Mouse (Mus musculus) CH12.LX (cell line): ENCODE results near the gene Tex14.

ENCODE experiments used
- CTCF ChIP-seq, 2 experiments: IDR thresholded peaks in 1 of 2; conservative IDR thresholded peaks in 1 of 2; 2 replicates each; pipeline ENCODE4 v1.5.1; 2011 to 2012; ENCODE audit warnings: low read depth in 2 of 2, low read length in 2 of 2, improper control_type of control experiment in 1 of 2, inconsistent platforms in 1 of 2, mild to moderate bottlenecking in 1 of 2, moderate library complexity in 1 of 2
- EP300 ChIP-seq: IDR thresholded peaks from 2 replicates; pipeline ENCODE4 v1.6.1; 2011; ENCODE audit warnings: low read length, improper control_type of control experiment
- KAT2A ChIP-seq: IDR thresholded peaks from 2 replicates; pipeline ENCODE4 v1.6.1; 2012; ENCODE audit warnings: low read length, improper control_type of control experiment, inconsistent platforms; ENCODE audit not compliant: insufficient replicate concordance
- NRF1 ChIP-seq: IDR thresholded peaks from 2 replicates; pipeline ENCODE4 v1.6.1; 2014; ENCODE audit warnings: low read depth, mild to moderate bottlenecking, inconsistent platforms, low read length, improper control_type of control experiment, moderate library complexity
- POLR2A ChIP-seq: IDR thresholded peaks from 2 replicates; pipeline ENCODE4 v1.6.1; 2011; ENCODE audit warnings: low read depth, mild to moderate bottlenecking, improper control_type of control experiment, low read length
- USF1 ChIP-seq: IDR thresholded peaks from 2 replicates; pipeline ENCODE4 v1.6.1; 2014; ENCODE audit warnings: low read depth, mild to moderate bottlenecking, inconsistent platforms, low read length, improper control_type of control experiment
- ZMIZ1 ChIP-seq: IDR thresholded peaks from 2 replicates; pipeline ENCODE4 v1.6.1; 2012; ENCODE audit warnings: low read depth, mild to moderate bottlenecking, inconsistent platforms, low read length, improper control_type of control experiment

DNA sequence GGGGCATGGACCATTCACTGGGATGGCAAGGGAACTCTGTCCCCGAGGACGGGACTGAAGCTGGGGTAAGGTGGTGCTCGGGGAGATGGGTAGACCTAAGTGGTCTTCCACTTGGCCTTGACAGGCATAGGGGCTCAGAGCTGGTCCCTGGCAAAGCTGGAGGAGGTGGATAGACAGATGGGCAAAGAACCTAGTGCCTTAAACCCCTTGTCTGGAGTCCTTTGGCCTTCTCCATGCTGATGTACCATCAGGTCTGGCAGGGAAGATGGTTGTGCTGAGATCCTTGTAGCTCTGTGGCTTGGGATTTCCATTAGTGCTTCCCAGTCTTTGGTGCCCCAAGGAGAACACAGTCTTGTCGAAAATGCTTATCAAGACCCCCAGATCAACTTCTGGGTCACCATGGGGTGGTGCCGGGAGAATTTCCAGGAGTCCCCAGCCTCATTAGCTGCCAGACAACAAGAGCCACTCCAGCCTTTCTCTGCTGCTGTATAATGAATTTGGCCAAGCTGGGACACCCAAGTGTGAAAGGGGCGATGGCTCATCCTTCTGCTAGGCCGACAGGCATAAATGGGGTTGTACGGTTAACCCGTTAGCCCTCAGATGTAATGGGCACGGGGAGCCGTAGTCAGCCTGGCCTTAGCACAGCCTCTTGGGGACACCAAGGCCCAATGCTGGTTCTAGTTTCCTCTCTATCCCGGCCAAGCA is 176.4 kb downstream of the Tex14 start:
- TF ChIP-seq ZMIZ1 (no peak), CTCF (conservative IDR thresholded peaks at IDR 0.05 in 1 of 2, IDR thresholded peaks at IDR 0.05 in 1 of 2; ENCODE audit: low read depth in 2 of 2, low read length in 2 of 2) (no peak), POLR2A (no peak), NRF1 (no peak), KAT2A (no peak), EP300 (no peak), USF1 (no peak)
